Mouse (Mus musculus) neural tube, embryonic 12.5 days (tissue): ENCODE results near the gene Socs3. TPM values are rescaled to one million over a fixed set of nuclear protein-coding genes. Genes with fewer than 3 reads are reported as not detected.

Experiments used
- ATAC-seq: fragments of 200-750 bp; cut with Nextera tagmentation; 2 replicates; pipeline ENCODE4 v1.8.0; 2017; ENCODE audit warnings: low read depth, mild to moderate bottlenecking, moderate TSS enrichment, moderate library complexity; ENCODE audit not compliant: low FRiP score
- H3K27ac ChIP-seq: fragments of 300-500 bp; sonication (generic); 2 replicates; pipeline ENCODE4 v1.5.1; 2016
- H3K27me3 ChIP-seq: fragments of 300-500 bp; sonication (generic); replicated peaks from 2 replicates; pipeline ENCODE4 v1.6.1; 2016; ENCODE audit warnings: mild to moderate bottlenecking
- H3K36me3 ChIP-seq: fragments of 300-500 bp; sonication (generic); 2 replicates; pipeline ENCODE4 v1.6.1; 2016; ENCODE audit warnings: mild to moderate bottlenecking
- H3K4me1 ChIP-seq: fragments of 300-500 bp; sonication (generic); 2 replicates; pipeline ENCODE4 v1.6.1; 2016
- H3K4me2 ChIP-seq: fragments of 300-500 bp; sonication (generic); replicated peaks from 2 replicates; pipeline ENCODE4 v1.6.1; 2016; ENCODE audit warnings: mild to moderate bottlenecking
- H3K4me3 ChIP-seq: fragments of 300-500 bp; sonication (generic); 2 replicates; pipeline ENCODE4 v1.5.1; 2016
- H3K9ac ChIP-seq: fragments of 300-500 bp; sonication (generic); 2 replicates; pipeline ENCODE4 v1.6.1; 2016; ENCODE audit warnings: mild to moderate bottlenecking
- H3K9me3 ChIP-seq: fragments of 300-500 bp; sonication (generic); 2 replicates; pipeline ENCODE4 v1.6.1; 2016; ENCODE audit warnings: mild to moderate bottlenecking
- WGBS: fragments of 180-500 bp; shearing (Covaris S2); methylation state at CpG from one replicate; pipeline ENCODE4 v1.1.7; 2016; 5-methylcytosine and 5-hydroxymethylcytosine counted together
- polyA plus RNA-seq: library from polyadenylated mRNA; unstranded; fragments of >200 nt; fragmentation: Nextera tagmentation; extraction: Ambion mirVana; gene quantifications from 2 replicates; pipeline ENCODE4 v1.2.1, GENCODE M21; 2016

Socs3 gene
- polyA plus RNA-seq, 1 experiment from 2014 or later = 9.2 TPM

GRCm38 (mm10) chr11:117958197-117958596, 11.7 kb downstream of the Socs3 start:
- Histone ChIP-seq H3K27ac (no peak overlapping the region), H3K9me3 (no peaks in the 10 kb centered on the region), H3K4me3 (no peak overlapping the region), H3K9ac (no peak overlapping the region), H3K4me2 (no peak overlapping the region), H3K4me1 (peaks cover 27% of the 10 kb centered on the region), H3K36me3 (no peaks in the 10 kb centered on the region), H3K27me3 (no peaks in the 10 kb centered on the region)
- 79% methylated on average over 7 of the region's 7 CpGs for WGBS
- no peak for ATAC-seq

GRCm38 (mm10) chr11:117955621-117956020, 14.2 kb downstream of the Socs3 start:
- H3K4me3 ChIP-seq = no peak overlapping the region
- H3K27ac ChIP-seq = no peak overlapping the region
- 50% methylated on average over 13 of the region's 13 CpGs for WGBS
- 0 out of 2 replicates have a peak, but pooled peaks cover 3% of the 10 kb centered on the region for H3K27me3 ChIP-seq
- no peak for ATAC-seq
- no peak overlapping the region for H3K4me2 ChIP-seq
- no peaks in the 10 kb centered on the region for H3K36me3 ChIP-seq
- H3K9me3 ChIP-seq = no peaks in the 10 kb centered on the region
- peaks cover 16% of the 10 kb centered on the region; the same call in 1 of the 2 replicates for H3K4me1 ChIP-seq
- no peak overlapping the region for H3K9ac ChIP-seq

GRCm38 (mm10) chr11:117954819-117955218, 15.0 kb downstream of the Socs3 start:
- Histone ChIP-seq H3K4me1 (peaks cover 21% of the 10 kb centered on the region), H3K4me2 (no peak overlapping the region), H3K9ac (no peak overlapping the region), H3K27me3 (0 out of 2 replicates have a peak, but pooled peaks cover 3% of the 10 kb centered on the region), H3K9me3 (no peaks in the 10 kb centered on the region), H3K4me3 (no peak overlapping the region), H3K27ac (no peak overlapping the region), H3K36me3 (no peaks in the 10 kb centered on the region)
- 87% methylated on average over 9 of the region's 9 CpGs for WGBS
- no peak; the same call in 1 of the 2 replicates for ATAC-seq

GRCm38 (mm10) chr11:117954094-117954493, 15.8 kb downstream of the Socs3 start:
- H3K4me3 ChIP-seq = no peak overlapping the region
- no peaks in the 10 kb centered on the region for H3K9me3 ChIP-seq
- no peak overlapping the region for H3K4me2 ChIP-seq
- no peak overlapping the region for H3K9ac ChIP-seq
- ATAC-seq = no peak
- WGBS = 57% methylated on average over 2 of the region's 2 CpGs
- H3K27me3 ChIP-seq = peaks cover 9% of the 10 kb centered on the region
- no peak overlapping the region for H3K27ac ChIP-seq
- H3K4me1 ChIP-seq = peaks cover 27% of the 10 kb centered on the region
- H3K36me3 ChIP-seq = no peaks in the 10 kb centered on the region

GRCm38 (mm10) chr11:117952174-117952933, 17.5 kb downstream of the Socs3 start:
- ATAC-seq = no peak
- Histone ChIP-seq H3K4me1 (peaks cover 27% of the 10 kb centered on the region), H3K4me3 (no peak overlapping the region), H3K36me3 (no peaks in the 10 kb centered on the region), H3K27ac (no peak overlapping the region), H3K9ac (no peak overlapping the region), H3K4me2 (no peak overlapping the region), H3K27me3 (peaks cover 9% of the 10 kb centered on the region), H3K9me3 (no peaks in the 10 kb centered on the region)
- 66% methylated on average over 9 of the region's 9 CpGs for WGBS

- Histone ChIP-seq H3K4me3 (no peak overlapping the region), H3K9ac (no peak overlapping the region), H3K9me3 (no peaks in the 10 kb centered on the region), H3K27ac (no peak overlapping the region), H3K4me2 (no peak overlapping the region), H3K4me1 (peaks cover 27% of the 10 kb centered on the region), H3K36me3 (no peaks in the 10 kb centered on the region), H3K27me3 (peaks cover 9% of the 10 kb centered on the region)
- no peak for ATAC-seq
- 75% methylated on average over 6 of the region's 6 CpGs for WGBS
These were observed 18.5 kb downstream of the Socs3 start for GRCm38 (mm10) chr11:117951391-117951790.

- WGBS = 1% methylated on average over 49 of the region's 49 CpGs
- peak; percentile 72 for ATAC-seq
- H3K4me2 ChIP-seq = peak overlapping the region; percentile 67
- H3K36me3 ChIP-seq = no peaks in the 10 kb centered on the region
- H3K27ac ChIP-seq = no peak overlapping the region
- no peaks in the 10 kb centered on the region for H3K9me3 ChIP-seq
- peaks cover 20% of the 10 kb centered on the region for H3K4me1 ChIP-seq
- peak overlapping the region; percentile 18 for H3K4me3 ChIP-seq
- peak overlapping the region; percentile 50 for H3K9ac ChIP-seq
- H3K27me3 ChIP-seq = peaks cover 9% of the 10 kb centered on the region
These were observed 20.3 kb downstream of the Socs3 start for GRCm38 (mm10) chr11:117949392-117950091.

- Histone ChIP-seq H3K36me3 (no peaks in the 10 kb centered on the region), H3K4me2 (no peak overlapping the region), H3K9ac (no peak overlapping the region), H3K9me3 (no peaks in the 10 kb centered on the region), H3K4me3 (no peak overlapping the region), H3K4me1 (peaks cover 11% of the 10 kb centered on the region), H3K27me3 (peaks cover 6% of the 10 kb centered on the region), H3K27ac (no peak overlapping the region)
- ATAC-seq = no peak
- 75% methylated on average over 10 of the region's 10 CpGs for WGBS
These were observed 22.8 kb downstream of the Socs3 start for GRCm38 (mm10) chr11:117946996-117947419.

- Histone ChIP-seq H3K9ac (no peak overlapping the region), H3K9me3 (no peaks in the 10 kb centered on the region), H3K4me1 (peaks cover 17% of the 10 kb centered on the region), H3K27ac (no peak overlapping the region), H3K36me3 (no peaks in the 10 kb centered on the region), H3K4me2 (no peak overlapping the region), H3K27me3 (peaks cover 6% of the 10 kb centered on the region), H3K4me3 (no peak overlapping the region)
- no peak for ATAC-seq
- WGBS = 79% methylated on average over 11 of the region's 11 CpGs
These were observed 23.5 kb downstream of the Socs3 start for GRCm38 (mm10) chr11:117946195-117946979.

GRCm38 (mm10) chr11:117941848-117942247, 28.0 kb downstream of the Socs3 start:
- WGBS = 11% methylated on average over 4 of the region's 4 CpGs
- Histone ChIP-seq H3K27ac (no peak overlapping the region), H3K4me3 (no peak overlapping the region), H3K4me1 (peaks cover 31% of the 10 kb centered on the region), H3K27me3 (peaks cover 7% of the 10 kb centered on the region; the same call in 1 of the 2 replicates), H3K9ac (0 out of 2 replicates have a peak overlapping the region, but pooled peaks have one; percentile 26), H3K9me3 (no peaks in the 10 kb centered on the region), H3K36me3 (no peaks in the 10 kb centered on the region), H3K4me2 (no peak overlapping the region)
- no peak for ATAC-seq

- WGBS = 86% methylated on average over 8 of the region's 8 CpGs
- peaks cover 32% of the 10 kb centered on the region for H3K4me1 ChIP-seq
These were observed 28.5 kb downstream of the Socs3 start for GRCm38 (mm10) chr11:117941325-117941834.

More at GRCm38 (mm10) chr11:117941325-117941834, 28.5 kb downstream of the Socs3 start:
- H3K36me3 ChIP-seq = no peaks in the 10 kb centered on the region
- H3K9me3 ChIP-seq = no peaks in the 10 kb centered on the region
- no peak overlapping the region for H3K27ac ChIP-seq
- H3K4me3 ChIP-seq = no peak overlapping the region
- 0 out of 2 replicates have a peak overlapping the region, but pooled peaks have one; percentile 26 for H3K9ac ChIP-seq
- H3K4me2 ChIP-seq = no peak overlapping the region
- peaks cover 8% of the 10 kb centered on the region; the same call in 1 of the 2 replicates for H3K27me3 ChIP-seq
- no peak for ATAC-seq
